8 mouse cellular contexts compared by ENCODE assay signal in genomic region chr6:88388946-88389345, GRCm38 (mm10). TPM values are rescaled to one million over a fixed set of nuclear protein-coding genes. Genes with fewer than 3 reads are reported as not detected.
DNase-seq lines count a peak whose midpoint lies in the region; ATAC-seq and TF ChIP-seq lines count a peak whose summit lies in the region.

No protein-coding gene starts in this region.

- no peak for ATAC-seq in heart, embryonic 12.5 days (ENCODE audit: insufficient number of reproducible peaks, low FRiP score)
- ATAC-seq in embryonic facial prominence, embryonic 11.5 days (replicated peaks; ENCODE audit: insufficient number of reproducible peaks, low FRiP score, low TSS enrichment, low read depth), result no peak
- ATAC-seq in heart, embryonic 16.5 days (replicated peaks; ENCODE audit: extremely low read depth, insufficient read depth, low FRiP score), result 0 out of 2 replicates have a peak, but pooled peaks have one; percentile 21
- ATAC-seq in lung, embryonic 16.5 days (ENCODE audit: low read depth), result peak; percentile 84

- DNase-seq in heart, adult 11 months, result peak; percentile 97
- peak; percentile 41 for DNase-seq in embryonic facial prominence, embryonic 11.5 days (ENCODE audit: low spot score)
- no peak for DNase-seq in right cerebral cortex, adult 18-20 months
- DNase-seq in cerebellum, adult 2 months, result no peak
- no peak for DNase-seq in spleen, postnatal 36 days (ENCODE audit: low spot score in 2 of 2)

- no peak overlapping the region for H3K4me3 ChIP-seq in heart, embryonic 12.5 days
- H3K4me3 ChIP-seq in embryonic facial prominence, embryonic 11.5 days (ENCODE audit: low read depth, low read length), result no peak overlapping the region
- no peak overlapping the region for H3K4me3 ChIP-seq in heart, embryonic 16.5 days (ENCODE audit: low read length)
- no peak overlapping the region for H3K4me3 ChIP-seq in lung, embryonic 16.5 days (ENCODE audit: low read length)
- H3K4me3 ChIP-seq in cerebellum, adult 2 months (replicated peaks; ENCODE audit: insufficient read depth, low read depth, low read length), result no peak overlapping the region

- TF ChIP-seq POLR2A in cerebellum, adult 2 months (IDR thresholded peaks at IDR 0.05; ENCODE audit: borderline replicate concordance, insufficient read depth, low read length), result no peak

- TF ChIP-seq CTCF in cerebellum, adult 2 months (IDR thresholded peaks at IDR 0.05; ENCODE audit: borderline replicate concordance, insufficient read depth, low read depth, low read length), result no peak

- WGBS in heart, embryonic 12.5 days, result 50% methylated on average over 5 of the region's 5 CpGs
- 39% methylated on average over 5 of the region's 5 CpGs for WGBS in embryonic facial prominence, embryonic 11.5 days
- WGBS in heart, embryonic 16.5 days, result 60% methylated on average over 5 of the region's 5 CpGs
- 50% methylated on average over 5 of the region's 5 CpGs for WGBS in lung, embryonic 16.5 days
- WGBS in cerebellum, adult 2 months, result 59% methylated on average over 5 of the region's 5 CpGs

- H3K36me3 ChIP-seq in heart, embryonic 12.5 days, result no peaks in the 10 kb centered on the region
- no peaks in the 10 kb centered on the region for H3K36me3 ChIP-seq in embryonic facial prominence, embryonic 11.5 days (replicated peaks; ENCODE audit: control insufficient read depth, insufficient read depth, low read depth, low read length)
- H3K36me3 ChIP-seq in heart, embryonic 16.5 days (ENCODE audit: control insufficient read depth, insufficient read depth), result no peaks in the 10 kb centered on the region
- no peaks in the 10 kb centered on the region for H3K36me3 ChIP-seq in lung, embryonic 16.5 days (ENCODE audit: control insufficient read depth, insufficient read depth, low read length)

- H3K27ac ChIP-seq in heart, embryonic 12.5 days (ENCODE audit: poor library complexity, severe bottlenecking), result no peak overlapping the region
- H3K27ac ChIP-seq in embryonic facial prominence, embryonic 11.5 days (replicated peaks; ENCODE audit: low read depth, low read length), result no peak overlapping the region
- no peak overlapping the region for H3K27ac ChIP-seq in heart, embryonic 16.5 days (ENCODE audit: low read length)
- peak overlapping the region; percentile 52 for H3K27ac ChIP-seq in lung, embryonic 16.5 days (ENCODE audit: low read length)
- no peak overlapping the region for H3K27ac ChIP-seq in cerebellum, adult 2 months (ENCODE audit: insufficient read depth, low read length)

- no peaks in the 10 kb centered on the region for H3K27me3 ChIP-seq in heart, embryonic 12.5 days (replicated peaks)
- H3K27me3 ChIP-seq in embryonic facial prominence, embryonic 11.5 days (ENCODE audit: control insufficient read depth, insufficient read depth, low read length), result no peaks in the 10 kb centered on the region
- no peaks in the 10 kb centered on the region for H3K27me3 ChIP-seq in heart, embryonic 16.5 days (ENCODE audit: control insufficient read depth, insufficient read depth, low read length)
- H3K27me3 ChIP-seq in lung, embryonic 16.5 days (ENCODE audit: control insufficient read depth, insufficient read depth, low read depth, low read length), result no peaks in the 10 kb centered on the region
- no peaks in the 10 kb centered on the region for H3K27me3 ChIP-seq in cerebellum, adult 2 months (ENCODE audit: control insufficient read depth, insufficient read depth, low read length)

- H3K9ac ChIP-seq in heart, embryonic 12.5 days, result no peak overlapping the region
- no peak overlapping the region for H3K9ac ChIP-seq in embryonic facial prominence, embryonic 11.5 days (replicated peaks; ENCODE audit: low read length)
- H3K9ac ChIP-seq in heart, embryonic 16.5 days (ENCODE audit: low read length), result no peak overlapping the region
- H3K9ac ChIP-seq in lung, embryonic 16.5 days (ENCODE audit: low read length), result no peak overlapping the region

- no peak overlapping the region for H3K4me2 ChIP-seq in heart, embryonic 12.5 days
- no peak overlapping the region for H3K4me2 ChIP-seq in embryonic facial prominence, embryonic 11.5 days (ENCODE audit: low read depth, low read length)
- H3K4me2 ChIP-seq in heart, embryonic 16.5 days (ENCODE audit: low read depth, low read length), result no peak overlapping the region
- no peak overlapping the region for H3K4me2 ChIP-seq in lung, embryonic 16.5 days (ENCODE audit: low read depth, low read length)

- no peaks in the 10 kb centered on the region for H3K9me3 ChIP-seq in heart, embryonic 12.5 days (replicated peaks)
- no peaks in the 10 kb centered on the region for H3K9me3 ChIP-seq in embryonic facial prominence, embryonic 11.5 days (replicated peaks; ENCODE audit: control insufficient read depth, low read length)
- no peaks in the 10 kb centered on the region for H3K9me3 ChIP-seq in heart, embryonic 16.5 days (replicated peaks; ENCODE audit: control insufficient read depth, low read length)
- H3K9me3 ChIP-seq in lung, embryonic 16.5 days (ENCODE audit: control insufficient read depth, low read length), result no peaks in the 10 kb centered on the region

- H3K4me1 ChIP-seq in heart, embryonic 12.5 days (replicated peaks), result peaks cover 12% of the 10 kb centered on the region
- H3K4me1 ChIP-seq in embryonic facial prominence, embryonic 11.5 days (ENCODE audit: control insufficient read depth, insufficient read depth, low read length), result peaks cover 8% of the 10 kb centered on the region
- 0 out of 2 replicates have a peak, but pooled peaks cover 2% of the 10 kb centered on the region for H3K4me1 ChIP-seq in heart, embryonic 16.5 days (ENCODE audit: control insufficient read depth, insufficient read depth, low read length)
- peaks cover 28% of the 10 kb centered on the region for H3K4me1 ChIP-seq in lung, embryonic 16.5 days (replicated peaks; ENCODE audit: control insufficient read depth, insufficient read depth, low read length)
- no peaks in the 10 kb centered on the region for H3K4me1 ChIP-seq in cerebellum, adult 2 months (ENCODE audit: control insufficient read depth, insufficient read depth, low read length)

RNA-seq across cellular contexts. Expression of gene Eefsec, which starts 57.4 kb away (rescaled TPM):
- 18.5 and 20.5 TPM in 2 replicates for polyA plus RNA-seq in heart, embryonic 12.5 days (2016; fragmentation: Nextera tagmentation; extraction: Ambion mirVana)
- polyA plus RNA-seq in embryonic facial prominence, embryonic 11.5 days (2014; fragmentation: Nextera tagmentation; extraction: Ambion mirVana), result 42.0 and 42.4 TPM in 2 replicates
- 17.7 and 19.8 TPM in 2 replicates for polyA plus RNA-seq in heart, embryonic 16.5 days (2015; fragmentation: Nextera tagmentation; extraction: Ambion mirVana)
- 30.2 and 38.9 TPM in 2 replicates for polyA plus RNA-seq in lung, embryonic 16.5 days (2015; fragmentation: Nextera tagmentation; extraction: Ambion mirVana)
- 17.0 and 17.3 TPM in 2 replicates for polyA plus RNA-seq in cerebellum, adult 2 months (2012; rRNA removed)

Comparison
In these comparisons a context has a peak if more than half of its experiments do, and no peak if none do; other contexts are left out.
1. ATAC-seq: peak in heart, embryonic 16.5 days (single experiment) and lung, embryonic 16.5 days (single experiment); none in heart, embryonic 12.5 days (single experiment) and embryonic facial prominence, embryonic 11.5 days (single experiment).
2. DNase-seq: peak in heart, adult 11 months (single experiment) and embryonic facial prominence, embryonic 11.5 days (single experiment); none in right cerebral cortex, adult 18-20 months (single experiment), cerebellum, adult 2 months (0 of 2) and spleen, postnatal 36 days (0 of 2).